ENCODE assay signal across 13 mouse cellular contexts in the genomic region with DNA sequence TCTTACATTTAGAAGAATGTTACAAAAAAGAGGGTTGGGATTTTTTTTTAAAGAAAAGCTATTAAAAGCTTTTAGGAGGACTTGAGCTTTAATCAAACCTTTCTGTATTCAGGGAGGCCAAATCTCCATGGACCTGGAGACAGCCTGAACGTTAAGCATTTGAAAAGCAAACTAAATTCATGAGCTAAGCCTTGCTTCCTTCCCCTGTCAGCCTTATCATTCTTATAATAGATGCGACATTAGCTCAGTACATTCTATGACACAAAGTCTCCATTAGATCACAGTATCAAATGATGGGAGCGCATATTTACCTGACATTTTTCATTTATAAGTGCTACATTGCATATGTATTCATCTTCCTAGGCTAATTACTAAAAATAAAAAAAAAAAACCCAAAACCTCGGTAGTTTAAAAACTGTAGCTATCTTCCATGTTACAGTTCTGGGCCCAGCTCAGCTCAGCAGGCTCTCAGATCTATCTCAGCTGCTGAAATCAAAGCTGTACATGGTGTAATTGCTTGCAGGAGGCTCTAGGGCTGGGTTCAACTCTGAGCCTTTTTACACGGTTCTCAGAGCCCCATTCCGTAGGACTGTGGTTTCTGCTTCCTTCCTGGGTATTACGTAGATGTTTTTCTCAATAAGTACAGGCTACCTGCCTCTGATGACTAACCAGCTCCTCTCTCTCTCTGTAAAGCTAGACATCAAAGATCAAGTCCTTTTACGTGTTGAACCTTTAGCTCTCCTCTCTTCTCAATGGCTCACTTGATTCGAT. TPM values are rescaled to one million over a fixed set of nuclear protein-coding genes. Genes with fewer than 3 reads are reported as not detected.
DNase-seq lines count a peak whose midpoint lies in the region; ATAC-seq and TF ChIP-seq lines count a peak whose summit lies in the region.
"Had no signal": no experiment of that assay in that cellular context is flagged by ENCODE, and none has a peak within 500 bp of the region (broad histone marks: within the 10 kb centered on the region; RNA-seq: fewer than 3 reads in every experiment).

No protein-coding gene starts in this region.

- no peak for TF ChIP-seq POLR2A in kidney, adult 2 months (IDR thresholded peaks at IDR 0.05; ENCODE audit: low read depth, low read length)

- no peak overlapping the region for H3K4me2 ChIP-seq in heart, embryonic 13.5 days
- no peak overlapping the region for H3K4me2 ChIP-seq in embryonic facial prominence, embryonic 12.5 days (replicated peaks)
- H3K4me2 ChIP-seq: stomach, embryonic 15.5 days had no signal

- no peak for TF ChIP-seq CTCF in kidney, adult 2 months (conservative IDR thresholded peaks at IDR 0.05; ENCODE audit: insufficient read depth, insufficient read length, low read depth, low read length)

- DNase-seq in heart, embryonic 10.5 days (ENCODE audit: low spot score), result no peak
- peak; percentile 92 for DNase-seq in CD4-positive, CD25-positive, alpha-beta regulatory T cell, adult 2 months (ENCODE audit: low read depth, low spot score)
- DNase-seq in natural killer cell, adult 2 months (ENCODE audit: low spot score in 2 of 2), result peak; percentile 72 to 77
- no peak for DNase-seq in kidney, adult 2 months
- DNase-seq in left cerebral cortex, adult 18-20 months (ENCODE audit: low spot score in 2 of 2), result no peak
- no peak for DNase-seq in yolk sac, embryonic 10.5 days (ENCODE audit: low spot score)
- DNase-seq: cerebellum, postnatal 25 days; gastrocnemius, postnatal 25 days; layer of hippocampus, postnatal 36 days; right cerebral cortex, adult 18-20 months had no signal

- H3K9ac ChIP-seq in heart, embryonic 13.5 days, result no peak overlapping the region
- no peak overlapping the region for H3K9ac ChIP-seq in embryonic facial prominence, embryonic 12.5 days
- H3K9ac ChIP-seq: stomach, embryonic 15.5 days had no signal

- no peak for ATAC-seq in heart, embryonic 13.5 days (ENCODE audit: extremely low read depth, insufficient number of reproducible peaks, low FRiP score, low TSS enrichment)
- ATAC-seq in embryonic facial prominence, embryonic 12.5 days (ENCODE audit: insufficient number of reproducible peaks, insufficient read depth, low FRiP score, low TSS enrichment), result peak; percentile 84

- H3K27ac ChIP-seq in heart, embryonic 13.5 days (replicated peaks), result peak overlapping the region; percentile 26; the same call in 1 of the 2 replicates
- H3K27ac ChIP-seq in heart, embryonic 10.5 days, result no peak overlapping the region
- H3K27ac ChIP-seq in embryonic facial prominence, embryonic 12.5 days, result no peak overlapping the region; the same call in 1 of the 2 replicates
- no peak overlapping the region for H3K27ac ChIP-seq in kidney, adult 2 months (ENCODE audit: insufficient read depth, low read depth, low read length)
- H3K27ac ChIP-seq: stomach, embryonic 15.5 days had no signal

- 57% methylated on average over 9 of the region's 9 CpGs for WGBS in heart, embryonic 13.5 days
- 70% methylated on average over 9 of the region's 9 CpGs for WGBS in heart, embryonic 10.5 days
- WGBS in embryonic facial prominence, embryonic 12.5 days, result 54% methylated on average over 9 of the region's 9 CpGs
- 71% methylated on average over 9 of the region's 9 CpGs for WGBS in kidney, adult 2 months

- H3K36me3 ChIP-seq in heart, embryonic 13.5 days, result no peaks in the 10 kb centered on the region
- H3K36me3 ChIP-seq in heart, embryonic 10.5 days, result no peaks in the 10 kb centered on the region
- H3K36me3 ChIP-seq in embryonic facial prominence, embryonic 12.5 days, result no peaks in the 10 kb centered on the region
- H3K36me3 ChIP-seq in kidney, adult 2 months (ENCODE audit: control insufficient read depth, insufficient read depth, low read length), result no peaks in the 10 kb centered on the region
- H3K36me3 ChIP-seq: stomach, embryonic 15.5 days had no signal

- no peak overlapping the region for H3K4me3 ChIP-seq in heart, embryonic 13.5 days
- no peak overlapping the region for H3K4me3 ChIP-seq in heart, embryonic 10.5 days
- no peak overlapping the region for H3K4me3 ChIP-seq in embryonic facial prominence, embryonic 12.5 days
- no peak overlapping the region for H3K4me3 ChIP-seq in kidney, adult 2 months (ENCODE audit: insufficient read depth, low read depth, low read length)
- H3K4me3 ChIP-seq: stomach, embryonic 15.5 days had no signal

- H3K27me3 ChIP-seq in heart, embryonic 13.5 days (replicated peaks), result no peaks in the 10 kb centered on the region
- no peaks in the 10 kb centered on the region for H3K27me3 ChIP-seq in heart, embryonic 10.5 days (ENCODE audit: insufficient read depth, poor library complexity, severe bottlenecking)
- H3K27me3 ChIP-seq in embryonic facial prominence, embryonic 12.5 days, result no peaks in the 10 kb centered on the region
- H3K27me3 ChIP-seq in kidney, adult 2 months (replicated peaks; ENCODE audit: control insufficient read depth, insufficient read depth, low read length), result no peaks in the 10 kb centered on the region
- H3K27me3 ChIP-seq: stomach, embryonic 15.5 days had no signal

- peaks cover 32% of the 10 kb centered on the region for H3K4me1 ChIP-seq in heart, embryonic 13.5 days
- H3K4me1 ChIP-seq in heart, embryonic 10.5 days, result peaks cover 6% of the 10 kb centered on the region; the same call in 1 of the 2 replicates
- peaks cover 12% of the 10 kb centered on the region for H3K4me1 ChIP-seq in embryonic facial prominence, embryonic 12.5 days
- no peaks in the 10 kb centered on the region for H3K4me1 ChIP-seq in kidney, adult 2 months (ENCODE audit: control insufficient read depth, insufficient read depth, low read length)
- H3K4me1 ChIP-seq: stomach, embryonic 15.5 days had no signal

- no peaks in the 10 kb centered on the region for H3K9me3 ChIP-seq in heart, embryonic 13.5 days
- no peaks in the 10 kb centered on the region for H3K9me3 ChIP-seq in heart, embryonic 10.5 days
- no peaks in the 10 kb centered on the region for H3K9me3 ChIP-seq in embryonic facial prominence, embryonic 12.5 days
- H3K9me3 ChIP-seq: stomach, embryonic 15.5 days had no signal

RNA-seq across cellular contexts. Expression of a gene that starts 50.2 kb away (rescaled TPM):
- 4.1 and 4.5 TPM in 2 replicates for polyA plus RNA-seq in heart, embryonic 13.5 days (2015; fragmentation: Nextera tagmentation; extraction: Ambion mirVana)
- 1.8 and 4.0 TPM in 2 replicates for polyA plus RNA-seq in heart, embryonic 10.5 days (2016; fragmentation: Nextera tagmentation; extraction: Ambion mirVana)
- 53.9 and 62.0 TPM in 2 replicates for polyA plus RNA-seq in embryonic facial prominence, embryonic 12.5 days (2016; fragmentation: Nextera tagmentation; extraction: Ambion mirVana)
- 3.7 and 4.4 TPM in 2 replicates for polyA plus RNA-seq in kidney, adult 2 months (2012; rRNA removed)
- total RNA-seq in left cerebral cortex, adult 18-20 months (2021), result under 1 TPM; 0.12 TPM

Comparison
In these comparisons a context has a peak if more than half of its experiments do, and no peak if none do; other contexts are left out.
1. DNase-seq: peak in CD4-positive, CD25-positive, alpha-beta regulatory T cell, adult 2 months (single experiment) and natural killer cell, adult 2 months (2 of 2); none in heart, embryonic 10.5 days (single experiment), kidney, adult 2 months (single experiment), left cerebral cortex, adult 18-20 months (0 of 2) and yolk sac, embryonic 10.5 days (single experiment).